15 mouse cellular contexts compared by ENCODE assay signal in the genomic region with DNA sequence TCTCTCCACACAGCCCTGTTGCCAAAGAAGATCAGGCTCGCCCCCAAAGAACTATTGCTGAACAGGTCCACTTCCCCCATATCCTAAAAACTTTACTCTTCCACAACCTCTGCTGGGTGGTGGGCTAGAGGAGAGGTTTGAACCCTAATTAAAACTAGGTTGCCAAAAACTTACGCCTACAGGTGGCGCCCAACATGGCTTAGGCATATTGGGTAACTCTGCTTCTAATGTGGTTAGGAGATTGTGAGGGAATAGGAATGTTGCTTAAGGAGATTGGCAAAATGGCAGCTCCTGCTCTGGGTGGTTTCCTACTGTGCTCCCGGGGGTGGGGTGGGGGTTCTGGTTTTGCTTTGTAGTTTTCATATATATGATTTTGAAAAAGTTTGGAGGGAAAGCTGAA.
A peak's percentile ranks its signal among the peaks of the same experiment; 100 is the strongest.
DNase-seq lines count a peak whose midpoint lies in the region; ATAC-seq and TF ChIP-seq lines count a peak whose summit lies in the region.
"Had no signal": no experiment of that assay in that cellular context is flagged by ENCODE, and none has a peak within 500 bp of the region (broad histone marks: within the 10 kb centered on the region; RNA-seq: fewer than 3 reads in every experiment).

No protein-coding gene starts in this region.

- H3K4me2 ChIP-seq in intestine, postnatal 0 days (replicated peaks; ENCODE audit: low read depth) = no peak overlapping the region
- no peak overlapping the region for H3K4me2 ChIP-seq in intestine, embryonic 16.5 days (ENCODE audit: low read depth, low read length)
- H3K4me2 ChIP-seq in lung, postnatal 0 days (replicated peaks; ENCODE audit: low read depth, low read length) = no peak overlapping the region
- H3K4me2 ChIP-seq: heart, embryonic 15.5 days had no signal

- no peak for ATAC-seq in intestine, postnatal 0 days
- ATAC-seq in intestine, embryonic 16.5 days = no peak
- no peak for ATAC-seq in lung, postnatal 0 days
- ATAC-seq: inflammation-experienced regulatory T-cells, adult 6 months; midbrain, embryonic 16.5 days had no signal

- WGBS in intestine, postnatal 0 days = 78% methylated on average over 4 of the region's 4 CpGs
- 70% methylated on average over 4 of the region's 4 CpGs for WGBS in intestine, embryonic 16.5 days
- 73% methylated on average over 4 of the region's 4 CpGs for WGBS in lung, postnatal 0 days

- DNase-seq in lung, postnatal 0 days (ENCODE audit: low spot score) = no peak
- no peak for DNase-seq in lung, adult 18-20 months
- DNase-seq in ES-CJ7 (ENCODE audit: low read depth, low spot score) = peak; percentile 37
- no peak for DNase-seq in brain, embryonic 14.5 days (ENCODE audit: low read depth)
- DNase-seq in layer of hippocampus, adult 11-12 months (ENCODE audit: low spot score) = no peak
- DNase-seq: adrenal gland, adult 8-10 months; cerebellum, adult 9-11 months; kidney, postnatal 10 days; thymus, postnatal 14 days had no signal

- H3K27ac ChIP-seq in intestine, postnatal 0 days (ENCODE audit: low read depth, low read length) = no peak overlapping the region
- no peak overlapping the region for H3K27ac ChIP-seq in intestine, embryonic 16.5 days (ENCODE audit: low read length)
- no peak overlapping the region for H3K27ac ChIP-seq in lung, postnatal 0 days (ENCODE audit: low read length)
- H3K27ac ChIP-seq: heart, embryonic 15.5 days; hindbrain, embryonic 10.5 days had no signal

- no peaks in the 10 kb centered on the region for H3K4me1 ChIP-seq in intestine, postnatal 0 days (replicated peaks; ENCODE audit: control insufficient read depth, insufficient read depth, low read length)
- H3K4me1 ChIP-seq in intestine, embryonic 16.5 days (ENCODE audit: control insufficient read depth, insufficient read depth, low read length) = no peaks in the 10 kb centered on the region
- H3K4me1 ChIP-seq in lung, postnatal 0 days (ENCODE audit: insufficient read depth, low read depth, low read length) = no peaks in the 10 kb centered on the region

- no peaks in the 10 kb centered on the region for H3K36me3 ChIP-seq in intestine, postnatal 0 days (ENCODE audit: control insufficient read depth, insufficient read depth)
- H3K36me3 ChIP-seq in intestine, embryonic 16.5 days (ENCODE audit: control insufficient read depth, insufficient read depth, low read length) = no peaks in the 10 kb centered on the region
- no peaks in the 10 kb centered on the region for H3K36me3 ChIP-seq in lung, postnatal 0 days (ENCODE audit: insufficient read depth, low read length)
- H3K36me3 ChIP-seq: heart, embryonic 15.5 days; hindbrain, embryonic 10.5 days had no signal

- H3K9me3 ChIP-seq in intestine, postnatal 0 days (ENCODE audit: control insufficient read depth) = no peaks in the 10 kb centered on the region
- H3K9me3 ChIP-seq in intestine, embryonic 16.5 days (ENCODE audit: control insufficient read depth, low read length) = no peaks in the 10 kb centered on the region; the same call in 1 of the 2 replicates
- H3K9me3 ChIP-seq in lung, postnatal 0 days (ENCODE audit: low read length) = no peaks in the 10 kb centered on the region
- H3K9me3 ChIP-seq: heart, embryonic 15.5 days had no signal

- no peak for TF ChIP-seq POLR2A in brain, embryonic 14.5 days (IDR thresholded peaks at IDR 0.05; ENCODE audit: borderline replicate concordance, extremely low read depth, insufficient read depth, insufficient read length, poor library complexity, severe bottlenecking)

- no peak overlapping the region for H3K9ac ChIP-seq in intestine, postnatal 0 days (ENCODE audit: low read depth, low read length)
- no peak overlapping the region for H3K9ac ChIP-seq in intestine, embryonic 16.5 days (ENCODE audit: low read depth, low read length)
- H3K9ac ChIP-seq in lung, postnatal 0 days (replicated peaks; ENCODE audit: low read depth) = no peak overlapping the region
- H3K9ac ChIP-seq: heart, embryonic 15.5 days had no signal

- peak; percentile 49 for TF ChIP-seq CTCF in intestine, postnatal 0 days (IDR thresholded peaks at IDR 0.05; ENCODE audit: low read depth)
- TF ChIP-seq CTCF in lung, postnatal 0 days (IDR thresholded peaks at IDR 0.05) = peak; percentile 28
- TF ChIP-seq CTCF in brain, embryonic 14.5 days (IDR thresholded peaks at IDR 0.05; ENCODE audit: borderline replicate concordance, extremely low read depth, insufficient read depth, insufficient read length) = peak; percentile 22; the same call in 1 of the 2 replicates

- no peak for TF ChIP-seq EP300 in lung, postnatal 0 days (IDR thresholded peaks at IDR 0.05)

- H3K27me3 ChIP-seq in intestine, postnatal 0 days (replicated peaks; ENCODE audit: control insufficient read depth, insufficient read depth, low read length) = no peaks in the 10 kb centered on the region
- no peaks in the 10 kb centered on the region for H3K27me3 ChIP-seq in intestine, embryonic 16.5 days (replicated peaks; ENCODE audit: control insufficient read depth, insufficient read depth, low read length)
- no peaks in the 10 kb centered on the region for H3K27me3 ChIP-seq in lung, postnatal 0 days (replicated peaks; ENCODE audit: insufficient read depth, low read length)

- no peak overlapping the region for H3K4me3 ChIP-seq in intestine, postnatal 0 days (ENCODE audit: low read depth, low read length)
- no peak overlapping the region for H3K4me3 ChIP-seq in intestine, embryonic 16.5 days (ENCODE audit: low read length)
- no peak overlapping the region for H3K4me3 ChIP-seq in lung, postnatal 0 days (ENCODE audit: low read depth, low read length)
- H3K4me3 ChIP-seq: heart, embryonic 15.5 days; hindbrain, embryonic 10.5 days had no signal
